Mouse (Mus musculus): Measurements from ENCODE around the gene Reep6. TPM values are rescaled to one million over a fixed set of nuclear protein-coding genes. Genes with fewer than 3 reads are reported as not detected.

Gene Reep6
- 4.9 and 6.0 TPM in 2 replicates for polyA plus RNA-seq (2012; rRNA removed)

DNA sequence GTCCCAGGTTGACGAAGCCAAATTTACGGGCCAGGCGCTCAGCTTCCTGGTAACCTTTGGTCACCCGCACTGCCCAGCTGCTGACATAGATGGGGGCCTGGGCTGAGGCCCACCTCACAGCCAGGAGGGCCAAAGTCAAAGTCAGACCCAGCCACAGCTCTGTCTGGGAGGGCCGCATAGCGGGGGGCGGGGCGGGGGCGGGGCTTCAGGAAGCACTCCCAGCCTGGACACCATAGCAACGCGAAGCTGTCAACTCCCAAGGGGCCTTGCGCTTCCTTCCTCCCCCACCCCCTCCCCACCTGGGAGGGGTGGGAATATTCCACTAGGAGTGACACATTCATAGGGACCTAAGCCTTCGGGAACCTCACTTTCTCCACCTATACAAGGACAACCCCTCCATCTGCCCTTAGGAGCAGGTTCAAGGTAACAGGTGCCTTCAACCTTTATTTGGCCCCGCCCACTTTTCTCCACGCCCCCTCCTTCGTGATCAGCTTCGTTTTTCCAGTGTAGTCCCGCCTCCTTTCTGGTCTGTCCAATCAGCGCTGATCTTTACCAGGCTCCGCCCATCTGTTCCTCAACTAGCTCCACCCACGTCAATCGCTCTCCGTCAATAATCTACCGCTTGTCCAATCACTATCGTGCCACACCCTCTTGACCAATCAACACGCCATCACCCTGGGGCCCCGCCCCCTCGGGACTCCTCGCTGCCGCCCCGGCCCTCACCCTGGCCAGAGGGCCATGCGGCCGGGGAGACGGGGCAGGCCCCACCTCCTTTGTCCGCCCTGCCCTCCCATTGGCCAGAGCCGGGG, at the start of gene Reep6, which contains the start of gene Pcsk4:
Gene Reep6 (plus strand): TSS at position 681 of the 809 bp plus-strand sequence.
Gene Pcsk4 (minus strand): TSS at position 226 of the 809 bp plus-strand sequence.
- peak; percentile 96 for DNase-seq (ENCODE audit: extremely low spot score in 1 of 2, low spot score in 1 of 2)

DNA sequence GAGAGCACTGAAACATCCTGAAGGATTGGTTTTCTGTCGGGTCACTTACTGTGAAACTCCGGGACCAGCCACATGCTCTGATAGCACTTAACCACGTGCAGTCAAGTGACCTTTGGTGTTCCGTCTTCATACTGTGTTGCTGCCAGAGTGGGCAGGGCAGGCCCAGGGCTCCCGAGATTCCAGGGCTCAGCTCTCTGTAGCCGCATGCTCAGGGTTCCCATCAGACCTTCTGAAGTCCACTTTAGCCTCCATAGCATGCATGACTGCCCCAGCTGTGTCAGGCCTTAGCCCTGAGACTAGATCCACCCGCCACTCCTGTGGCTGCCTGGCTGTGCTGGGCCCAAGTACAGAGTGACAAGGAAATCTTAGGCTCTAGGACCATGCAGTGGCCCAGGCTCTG, 48.4 kb upstream of the Reep6 start:
- no peak for DNase-seq (ENCODE audit: extremely low spot score in 1 of 2, low spot score in 1 of 2)

DNA sequence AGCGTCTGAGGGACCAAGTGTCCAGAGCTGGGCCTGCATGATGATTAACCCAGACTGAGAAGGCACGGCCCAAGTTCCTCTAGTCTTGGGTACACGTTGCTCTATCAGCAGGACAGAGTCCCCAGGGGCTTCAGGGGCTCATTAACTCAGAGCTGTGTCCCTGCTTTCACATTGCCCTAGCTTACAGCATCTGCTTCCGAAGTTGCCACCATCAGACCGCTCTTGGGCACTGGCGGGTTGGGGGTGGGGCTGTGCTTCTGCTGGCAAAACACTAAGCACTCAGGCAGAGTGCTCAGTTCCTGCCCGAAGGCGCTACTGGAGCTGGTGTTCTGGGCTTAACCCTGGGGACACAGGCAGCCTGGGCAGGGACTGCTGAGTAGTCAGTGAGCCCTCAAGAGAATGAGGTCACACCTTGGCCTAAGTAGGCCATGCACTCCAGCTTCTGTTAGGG, 47.8 kb upstream of the Reep6 start:
- no peak for DNase-seq (ENCODE audit: extremely low spot score in 1 of 2, low spot score in 1 of 2)

DNA sequence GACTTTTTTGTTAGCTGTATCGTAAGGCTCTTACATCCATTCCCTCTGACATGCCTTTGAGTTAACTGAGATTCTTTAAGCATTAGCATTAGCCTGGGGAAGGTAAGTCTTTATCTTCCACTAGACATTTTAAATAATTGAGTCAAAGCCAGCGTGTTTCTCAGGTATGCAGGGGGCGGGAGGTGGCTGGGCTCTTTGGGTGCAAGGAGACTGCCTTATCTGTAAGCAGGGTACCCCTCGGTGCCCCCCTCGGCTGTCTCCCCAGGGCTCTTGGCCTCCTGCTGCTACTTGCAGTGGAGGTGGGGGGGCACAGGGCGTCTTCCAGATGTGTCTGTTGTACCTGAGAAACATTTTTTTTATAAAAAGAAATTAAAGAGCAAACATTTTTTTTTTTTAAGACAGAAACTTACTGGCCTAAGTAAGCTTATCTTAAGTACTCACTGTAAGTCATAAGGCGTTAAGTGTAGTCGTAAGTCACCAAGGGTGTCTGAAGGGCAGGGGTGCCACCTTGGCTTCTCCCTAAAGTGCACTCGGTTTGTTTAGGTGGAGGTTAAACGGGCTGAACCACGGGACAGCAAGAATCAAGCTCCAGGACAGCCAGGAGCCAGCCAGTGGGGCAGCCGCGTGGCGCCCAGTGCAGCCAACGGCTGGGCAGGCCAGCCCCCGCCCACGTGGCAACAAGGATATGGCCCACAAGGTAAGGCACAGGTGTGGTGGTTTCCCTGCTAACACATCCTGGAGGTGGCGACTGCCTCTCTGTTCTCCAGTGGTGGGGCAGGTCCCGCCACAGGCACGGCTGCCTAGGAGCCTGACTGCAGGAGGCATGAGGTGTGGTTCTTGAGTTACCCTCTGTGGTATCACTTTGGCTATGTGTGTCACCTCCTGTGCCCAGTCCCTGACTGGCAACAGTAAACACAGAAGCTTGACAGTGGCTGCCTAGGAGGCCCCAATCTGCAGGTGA, 47.0 kb upstream of the Reep6 start:
- no peak for DNase-seq (ENCODE audit: extremely low spot score in 1 of 2, low spot score in 1 of 2)

DNA sequence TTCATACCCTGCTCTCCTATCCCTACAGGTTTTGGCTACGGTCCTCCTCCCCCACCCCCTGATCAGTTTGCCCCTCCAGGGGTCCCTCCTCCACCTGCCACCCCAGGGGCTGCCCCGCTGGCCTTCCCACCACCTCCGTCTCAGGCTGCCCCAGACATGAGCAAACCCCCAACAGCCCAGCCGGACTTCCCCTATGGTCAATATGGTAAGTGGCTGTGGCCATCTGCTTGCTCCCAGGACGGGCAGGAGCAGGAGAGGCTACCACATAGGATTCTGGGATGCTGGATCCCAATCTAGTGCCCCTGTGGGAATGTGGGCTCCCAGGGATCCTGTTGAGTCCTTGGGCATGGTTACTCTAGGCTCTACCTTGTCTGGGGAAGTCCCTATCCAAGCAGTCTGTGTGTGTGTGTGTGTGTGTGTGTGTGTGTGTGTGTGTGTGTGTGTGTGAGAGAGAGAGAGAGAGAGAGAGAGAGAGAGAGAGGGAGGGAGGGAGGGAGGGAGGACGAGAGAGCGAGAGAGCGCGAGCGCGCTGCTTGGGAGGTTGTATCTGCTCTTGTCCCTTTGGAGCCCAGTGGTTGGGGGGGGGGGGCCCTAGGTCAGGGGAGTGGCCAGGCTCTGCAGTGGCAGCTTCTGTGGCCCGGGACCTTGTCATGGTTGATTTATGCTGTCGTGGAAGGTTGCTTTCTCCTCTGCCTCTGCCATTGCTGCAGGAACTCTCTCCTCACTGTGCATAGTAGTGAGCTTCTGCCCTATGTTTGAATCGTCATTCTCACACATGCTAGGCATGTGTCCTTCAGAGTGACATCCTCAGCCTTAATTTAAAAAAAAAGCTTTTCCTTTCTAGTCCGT, 44.3 kb upstream of the Reep6 start:
- no peak for DNase-seq (ENCODE audit: extremely low spot score in 1 of 2, low spot score in 1 of 2)

DNA sequence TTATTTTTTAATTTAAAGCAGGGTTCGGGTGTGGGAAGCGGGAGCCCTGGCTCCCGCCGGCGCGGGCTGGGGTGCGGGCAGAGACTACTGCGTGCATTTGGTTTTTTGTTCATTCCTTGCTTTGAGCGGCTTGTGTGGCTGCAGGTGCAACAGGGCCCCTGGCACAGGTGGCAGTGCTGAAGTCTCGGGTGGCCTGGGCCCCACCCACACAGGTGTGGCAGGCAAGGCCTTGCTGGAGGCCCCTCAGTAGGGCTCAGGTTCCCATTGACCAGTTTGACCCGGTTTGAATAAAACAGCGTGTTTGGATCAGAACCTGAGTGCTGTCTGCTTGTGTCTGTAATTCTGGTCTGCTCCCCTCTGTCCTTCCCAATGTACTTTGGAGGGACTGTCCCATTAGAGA, 41.7 kb upstream of the Reep6 start:
- no peak for DNase-seq (ENCODE audit: extremely low spot score in 1 of 2, low spot score in 1 of 2)

DNA sequence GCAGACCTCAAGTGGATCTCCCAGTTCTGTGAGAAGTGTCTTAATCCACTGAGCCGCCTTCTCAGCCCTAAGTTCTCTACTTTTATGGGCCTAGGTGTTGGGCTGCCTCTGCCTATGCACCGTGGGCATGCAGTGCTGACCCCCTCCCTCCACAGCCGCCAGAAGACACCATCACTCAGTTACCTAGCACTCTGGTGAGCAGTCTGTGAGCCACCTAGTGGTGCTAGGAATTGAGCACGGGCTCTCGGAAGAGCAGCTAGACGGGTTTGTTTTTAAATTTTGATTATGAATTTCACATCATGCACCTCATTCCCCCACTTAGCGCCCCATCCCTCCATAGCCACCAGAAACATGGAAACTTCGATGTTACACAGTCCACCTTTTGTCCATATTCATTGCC, 41.1 kb upstream of the Reep6 start:
- DNase-seq (ENCODE audit: extremely low spot score in 1 of 2, low spot score in 1 of 2), result no peak

DNA sequence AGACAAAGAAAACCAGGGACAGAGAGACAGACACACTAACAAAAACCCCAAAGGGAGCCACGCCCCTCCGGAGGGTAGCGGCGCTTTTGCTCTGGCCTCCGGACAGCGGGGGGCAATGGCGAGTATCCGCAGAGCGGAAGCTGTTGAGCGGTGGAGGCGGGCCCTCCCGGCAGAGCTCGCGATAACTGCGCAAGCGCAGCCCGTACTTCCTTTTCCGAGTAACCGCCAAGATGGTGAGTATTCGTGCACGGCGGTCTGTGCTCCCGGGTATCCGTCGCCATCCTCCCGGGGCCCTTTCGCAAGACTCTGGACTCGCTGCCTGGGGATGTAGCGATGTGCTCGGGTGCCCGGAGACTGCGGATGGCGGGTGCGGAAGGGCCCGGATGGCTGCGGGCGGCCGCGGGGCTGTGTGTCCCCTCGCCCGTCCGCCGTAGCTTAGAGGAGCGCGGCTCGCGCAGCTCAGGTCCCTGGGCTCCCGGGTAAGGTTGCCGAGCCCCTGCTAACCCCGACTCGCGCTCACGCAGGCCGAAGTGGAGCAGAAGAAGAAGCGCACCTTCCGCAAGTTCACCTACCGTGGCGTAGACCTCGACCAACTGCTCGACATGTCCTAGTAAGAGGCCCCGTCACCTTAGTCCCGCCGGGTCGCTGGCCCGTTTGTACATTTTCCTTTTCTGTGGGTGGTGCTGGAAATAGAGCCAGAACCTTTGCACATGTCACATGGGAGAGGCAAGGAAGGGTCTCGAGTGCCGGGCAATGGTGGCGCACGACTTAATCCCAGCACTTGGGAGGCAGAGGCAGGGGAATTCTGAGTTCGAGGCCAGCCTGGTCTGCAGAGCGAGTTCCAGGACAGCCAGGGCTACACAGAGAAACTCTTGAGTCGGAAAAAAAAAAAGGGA, 37.3 kb upstream of the Reep6 start, which contains the start of gene Rps15:
Gene Rps15 (plus strand): TSS at position 203 of the 896 bp plus-strand sequence.
- peak; percentile 85 to 95 for DNase-seq (ENCODE audit: extremely low spot score in 1 of 2, low spot score in 1 of 2)

DNA sequence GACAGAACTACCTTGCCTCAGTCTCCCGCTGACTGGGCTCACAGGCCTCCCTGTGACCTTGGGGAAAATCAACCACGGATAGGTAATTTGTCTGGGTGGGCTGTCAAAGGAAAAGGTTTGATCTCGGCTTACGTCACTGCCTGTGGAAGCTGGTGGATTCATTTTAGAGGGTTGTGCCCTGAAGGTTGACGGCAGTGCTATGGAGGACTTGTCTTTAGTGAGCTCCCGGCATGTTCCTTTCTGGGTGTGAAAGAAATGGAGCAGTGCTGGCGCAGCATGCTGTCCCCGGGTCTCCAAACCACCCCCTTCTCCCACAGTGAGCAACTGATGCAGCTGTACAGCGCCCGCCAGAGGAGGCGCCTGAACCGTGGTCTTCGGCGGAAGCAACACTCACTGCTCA, 36.4 kb upstream of the Reep6 start:
- DNase-seq (ENCODE audit: extremely low spot score in 1 of 2, low spot score in 1 of 2), result no peak

DNA sequence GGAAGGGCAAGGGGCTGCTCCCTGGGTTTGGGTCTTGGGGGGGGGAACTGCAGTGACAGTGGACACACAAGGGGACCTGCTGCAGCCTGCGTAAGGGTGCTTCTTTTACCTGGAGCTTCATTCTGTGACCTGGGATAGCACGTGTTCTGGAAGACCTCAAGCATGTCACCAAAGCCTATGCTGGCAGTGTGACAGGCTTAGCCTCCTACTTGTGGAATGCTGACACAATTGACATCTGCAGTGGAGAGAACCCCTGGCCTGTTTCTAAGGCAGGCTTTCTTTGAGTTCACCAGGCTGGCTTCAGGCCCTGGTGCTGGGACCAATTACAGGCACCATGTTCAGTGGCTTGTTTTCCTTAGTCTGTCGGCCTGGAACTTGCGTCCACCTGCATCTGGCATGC, 35.4 kb upstream of the Reep6 start:
- no peak for DNase-seq (ENCODE audit: extremely low spot score in 1 of 2, low spot score in 1 of 2)

DNA sequence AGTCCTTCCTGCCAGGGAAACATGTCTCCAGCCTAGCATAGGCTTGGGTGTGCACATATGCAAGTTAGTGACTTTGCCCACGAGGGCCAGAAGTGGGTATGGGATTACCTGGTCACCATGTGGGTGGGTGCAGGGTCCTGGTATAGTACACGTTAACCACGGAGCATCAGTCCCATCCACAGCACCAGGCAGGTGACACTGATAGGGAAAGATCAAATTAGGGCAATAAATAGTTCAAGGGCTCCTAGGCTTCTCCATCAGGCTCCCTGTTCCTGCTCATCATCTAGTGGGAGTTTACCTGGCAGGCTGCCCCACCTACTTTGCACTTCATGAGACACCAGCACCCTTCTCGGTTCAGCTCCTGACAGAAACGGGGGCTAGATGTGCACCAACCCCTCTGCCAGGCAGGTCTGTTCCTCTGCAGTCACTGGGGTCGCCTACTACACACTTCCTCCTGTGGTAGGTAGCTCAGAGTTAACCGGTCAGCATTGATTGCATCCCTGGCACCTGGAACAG, 34.9 kb upstream of the Reep6 start:
- no peak for DNase-seq (ENCODE audit: extremely low spot score in 1 of 2, low spot score in 1 of 2)

DNA sequence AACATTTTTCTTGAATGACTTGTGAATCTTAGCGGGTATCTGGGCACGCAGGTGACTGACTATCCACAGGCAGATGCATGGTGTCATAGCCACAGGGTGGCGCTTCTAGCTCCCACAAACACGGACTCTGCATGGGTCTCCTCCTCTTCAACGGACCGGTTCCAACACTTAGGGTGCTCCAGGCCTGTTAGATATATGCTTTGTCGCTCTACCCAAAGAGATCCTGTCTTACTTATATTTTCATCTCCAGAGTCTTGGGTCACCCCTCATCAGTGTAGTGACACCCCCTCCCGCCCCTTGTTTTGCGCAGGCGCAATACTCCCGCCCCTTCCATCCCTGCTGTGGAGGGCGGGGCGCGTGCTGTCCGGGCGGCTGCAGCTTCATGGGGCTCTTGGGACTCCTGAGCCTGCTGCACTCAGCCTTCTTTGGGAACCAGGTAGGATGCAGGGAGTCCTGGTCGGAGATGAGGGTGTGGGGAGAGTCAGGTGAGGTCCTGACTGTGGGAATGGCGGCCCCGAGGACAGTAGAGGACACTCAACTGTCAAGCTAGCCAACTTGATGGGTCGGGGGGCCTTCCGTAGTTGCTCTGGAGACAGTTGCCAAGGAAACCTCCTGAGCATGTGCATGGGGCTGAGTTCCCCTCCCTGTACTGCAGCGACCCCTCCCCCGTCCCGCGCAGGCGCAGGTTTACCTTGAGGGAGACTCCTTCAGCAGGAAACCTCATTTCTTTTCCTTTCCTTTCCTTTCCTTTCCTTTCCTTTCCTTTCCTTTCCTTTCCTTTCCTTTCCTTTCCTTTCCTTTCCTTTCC, 33.9 kb upstream of the Reep6 start, which contains the start of gene Apc2:
Gene Apc2 (plus strand): TSS at position 360 of the 808 bp plus-strand sequence.
- DNase-seq (ENCODE audit: extremely low spot score in 1 of 2, low spot score in 1 of 2), result peak; percentile 74 to 79

DNA sequence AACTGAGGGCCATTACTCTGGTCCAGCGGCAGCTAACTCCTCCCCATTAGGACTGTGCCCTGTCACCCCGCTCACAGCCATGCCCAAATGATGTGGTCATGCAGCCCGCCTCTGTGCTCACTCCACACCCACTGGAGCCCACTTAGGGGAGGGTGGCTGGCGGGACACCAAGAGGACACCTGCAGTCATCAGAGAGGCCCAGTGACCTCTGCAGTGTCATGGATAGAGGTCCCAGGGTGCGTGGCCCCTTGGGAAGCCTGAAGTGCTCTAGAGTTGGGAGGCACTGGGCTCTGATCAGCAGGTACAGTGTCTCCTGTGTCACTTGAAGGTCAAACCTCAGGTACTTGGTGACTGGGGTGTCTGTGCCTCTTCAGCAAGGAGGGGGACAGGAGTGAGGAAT, 32.9 kb upstream of the Reep6 start:
- DNase-seq (ENCODE audit: extremely low spot score in 1 of 2, low spot score in 1 of 2), result no peak

DNA sequence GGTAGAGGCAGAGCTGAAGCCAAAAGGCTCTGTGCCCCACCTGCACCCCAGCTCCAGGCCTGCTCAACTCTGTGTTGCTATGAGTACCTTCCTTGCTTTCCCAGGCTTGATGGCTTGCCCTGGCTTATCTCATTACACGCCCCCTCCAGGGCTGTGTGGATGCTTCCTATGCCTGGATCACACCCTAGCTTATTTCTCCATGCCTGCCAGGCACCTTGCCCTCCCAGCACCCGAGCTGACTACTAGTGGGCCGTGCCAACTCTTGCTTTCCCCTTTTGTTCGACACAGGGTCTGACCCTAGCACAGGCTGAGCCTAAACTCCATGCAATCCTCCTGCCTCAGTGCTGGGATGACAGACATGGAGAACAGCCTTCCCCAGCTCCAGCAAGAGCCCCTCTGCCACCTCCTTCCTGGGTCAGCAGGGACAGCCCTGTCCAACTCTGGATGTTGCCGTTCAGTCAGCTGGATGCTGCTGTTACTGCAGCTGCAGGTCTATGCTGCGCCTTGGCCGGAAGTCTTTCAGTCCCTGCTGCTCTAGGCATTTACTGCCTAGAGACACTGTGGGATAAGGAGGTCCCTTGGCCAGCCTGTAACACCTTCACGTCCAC, 32.1 kb upstream of the Reep6 start:
- DNase-seq (ENCODE audit: extremely low spot score in 1 of 2, low spot score in 1 of 2), result no peak

DNA sequence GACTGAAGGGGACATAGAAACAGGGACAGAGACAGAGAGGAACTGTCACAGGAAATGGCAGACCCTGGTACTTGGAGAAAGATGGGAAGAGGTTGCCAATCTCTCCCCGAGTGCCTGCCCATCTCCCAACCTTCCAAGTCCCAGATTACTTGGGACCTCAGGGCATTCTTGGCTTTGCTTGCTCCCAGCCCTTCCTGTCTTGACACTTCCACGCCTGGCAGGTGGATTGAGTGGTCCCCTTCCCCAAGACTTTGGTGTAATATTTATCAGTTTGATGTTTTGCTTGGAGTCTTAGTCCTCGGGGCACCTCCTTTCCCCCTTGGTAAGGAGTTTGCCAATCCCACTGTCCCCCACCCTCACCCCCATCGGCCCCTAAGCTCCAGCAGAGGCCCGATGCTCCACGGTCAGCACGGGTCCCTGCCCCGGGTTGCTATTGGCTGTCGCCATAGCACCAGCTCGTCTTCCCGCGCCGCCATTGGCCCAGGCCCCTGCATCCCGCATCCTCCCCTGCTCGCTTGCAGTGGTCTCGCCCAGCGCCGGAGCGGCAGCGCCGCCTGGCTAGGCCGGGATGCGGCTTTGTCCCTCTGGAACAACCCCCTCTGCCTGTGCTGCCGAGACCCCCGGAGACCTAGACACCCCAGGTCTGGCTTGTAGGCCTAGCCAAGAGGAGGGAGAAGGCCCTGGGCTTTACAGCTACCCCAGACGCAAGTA, 31.0 kb upstream of the Reep6 start:
- DNase-seq (ENCODE audit: extremely low spot score in 1 of 2, low spot score in 1 of 2), result peak; percentile 83 to 93

DNA sequence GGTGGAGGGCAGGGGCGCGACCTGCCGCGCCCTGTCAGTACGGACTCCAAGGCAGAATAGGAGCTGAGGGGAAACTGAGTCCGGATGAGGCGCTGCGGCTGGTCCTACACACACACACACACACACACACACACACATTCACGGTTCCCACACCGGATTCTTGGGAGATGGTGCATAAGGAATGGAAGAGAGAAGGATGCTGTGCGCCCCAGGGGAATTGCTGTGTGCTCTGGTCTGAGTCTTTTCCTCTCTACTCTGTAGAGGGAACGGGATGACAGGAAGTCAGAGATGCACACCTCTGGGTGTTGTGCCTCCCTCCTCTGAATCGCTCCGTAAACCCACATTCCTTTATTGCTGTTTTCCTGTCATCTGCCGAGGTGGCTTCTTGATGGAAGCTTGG, 30.5 kb upstream of the Reep6 start:
- no peak for DNase-seq (ENCODE audit: extremely low spot score in 1 of 2, low spot score in 1 of 2)

DNA sequence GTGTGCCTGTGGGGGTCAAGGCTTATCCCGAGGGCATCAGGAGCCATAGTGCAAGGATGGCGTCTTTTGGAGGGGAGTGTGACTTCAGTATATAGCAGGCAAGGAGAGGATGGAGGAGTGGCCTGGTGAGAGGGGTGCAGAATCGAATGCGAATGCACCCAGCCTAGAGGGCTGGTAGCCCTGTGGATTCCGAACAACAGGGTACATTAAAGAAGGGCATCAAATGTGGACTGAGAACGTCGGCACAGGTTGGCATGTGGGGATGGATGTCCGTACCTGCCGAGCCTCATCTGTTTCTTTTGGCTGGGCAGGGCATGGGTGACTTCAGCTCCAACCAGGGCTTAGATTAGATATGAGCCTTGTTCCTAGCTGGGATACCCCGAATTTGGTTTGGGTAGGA, 29.9 kb upstream of the Reep6 start:
- DNase-seq (ENCODE audit: extremely low spot score in 1 of 2, low spot score in 1 of 2), result no peak

Measured in frontal cortex, adult 2 months (tissue).